Mouse (Mus musculus) thymus, postnatal 4 days (tissue): ENCODE measurements around the gene Asap2.
A peak's percentile ranks its signal among the peaks of the same experiment; 100 is the strongest.

Experiments used
- DNase-seq: peaks from one replicate; pipeline ENCODE4 v3.0.0; 2021

The Asap2 gene

GRCm38 (mm10) chr12:21318143-21318895, 328.1 kb downstream of the Asap2 start:
- peak; percentile 93 for DNase-seq
